Mouse (Mus musculus) hindbrain, embryonic 14.5 days (tissue): Measurements from ENCODE around the gene Tbx2. TPM values are rescaled to one million over a fixed set of nuclear protein-coding genes. Genes with fewer than 3 reads are reported as not detected.

Experiments
- ATAC-seq: fragments of 200-750 bp; cut with Nextera tagmentation; 2 replicates; pipeline ENCODE4 v1.8.0; 2017; ENCODE audit warnings: moderate number of reproducible peaks, mild to moderate bottlenecking, moderate TSS enrichment, moderate library complexity; ENCODE audit not compliant: low FRiP score
- DNase-seq: peaks from one replicate; pipeline ENCODE4 v3.0.0-alpha.2; 2015; ENCODE audit warnings: low spot score
- H3K27ac ChIP-seq: fragments of 300-500 bp; sonication (generic); 2 replicates; pipeline ENCODE4 v1.5.1; 2014; ENCODE audit warnings: mild to moderate bottlenecking, moderate library complexity
- H3K27me3 ChIP-seq: fragments of 300-500 bp; sonication (generic); 2 replicates; pipeline ENCODE4 v1.6.1; 2014; ENCODE audit warnings: mild to moderate bottlenecking, low read length, mixed read lengths; ENCODE audit not compliant: control insufficient read depth, insufficient read depth
- H3K36me3 ChIP-seq: fragments of 300-500 bp; sonication (generic); replicated peaks from 2 replicates; pipeline ENCODE4 v1.6.1; 2014; ENCODE audit not compliant: control insufficient read depth, insufficient read depth
- H3K4me1 ChIP-seq: fragments of 300-500 bp; sonication (generic); replicated peaks from 2 replicates; pipeline ENCODE4 v1.6.1; 2014; ENCODE audit warnings: antibody characterized with exemption, low read length, mixed read lengths; ENCODE audit not compliant: control insufficient read depth, insufficient read depth
- H3K4me2 ChIP-seq: fragments of 300-500 bp; sonication (generic); replicated peaks from 2 replicates; pipeline ENCODE4 v1.6.1; 2014; ENCODE audit warnings: mild to moderate bottlenecking, moderate library complexity
- H3K4me3 ChIP-seq: fragments of 300-500 bp; sonication (generic); replicated peaks from 2 replicates; pipeline ENCODE4 v1.5.1; 2014; ENCODE audit warnings: mild to moderate bottlenecking, low read length
- H3K9ac ChIP-seq: fragments of 300-500 bp; sonication (generic); 2 replicates; pipeline ENCODE4 v1.6.1; 2014
- H3K9me3 ChIP-seq: fragments of 300-500 bp; sonication (generic); 2 replicates; pipeline ENCODE4 v1.6.1; 2016; ENCODE audit warnings: low read length; ENCODE audit not compliant: control insufficient read depth
- WGBS: fragments of 180-500 bp; shearing (Covaris S2); extraction: QIAGEN DNeasy Blood & Tissue Kit; methylation state at CpG from one replicate; pipeline ENCODE4 v1.1.7; 2014; 5-methylcytosine and 5-hydroxymethylcytosine counted together
- polyA plus RNA-seq: library from polyadenylated mRNA; unstranded; fragments of >200 nt; fragmentation: Nextera tagmentation; extraction: Ambion mirVana; gene quantifications from 2 replicates; pipeline ENCODE4 v1.2.1, GENCODE M21; 2014

Tbx2 gene
- polyA plus RNA-seq, 1 experiment from 2014 or later: 2.8 TPM

DNA sequence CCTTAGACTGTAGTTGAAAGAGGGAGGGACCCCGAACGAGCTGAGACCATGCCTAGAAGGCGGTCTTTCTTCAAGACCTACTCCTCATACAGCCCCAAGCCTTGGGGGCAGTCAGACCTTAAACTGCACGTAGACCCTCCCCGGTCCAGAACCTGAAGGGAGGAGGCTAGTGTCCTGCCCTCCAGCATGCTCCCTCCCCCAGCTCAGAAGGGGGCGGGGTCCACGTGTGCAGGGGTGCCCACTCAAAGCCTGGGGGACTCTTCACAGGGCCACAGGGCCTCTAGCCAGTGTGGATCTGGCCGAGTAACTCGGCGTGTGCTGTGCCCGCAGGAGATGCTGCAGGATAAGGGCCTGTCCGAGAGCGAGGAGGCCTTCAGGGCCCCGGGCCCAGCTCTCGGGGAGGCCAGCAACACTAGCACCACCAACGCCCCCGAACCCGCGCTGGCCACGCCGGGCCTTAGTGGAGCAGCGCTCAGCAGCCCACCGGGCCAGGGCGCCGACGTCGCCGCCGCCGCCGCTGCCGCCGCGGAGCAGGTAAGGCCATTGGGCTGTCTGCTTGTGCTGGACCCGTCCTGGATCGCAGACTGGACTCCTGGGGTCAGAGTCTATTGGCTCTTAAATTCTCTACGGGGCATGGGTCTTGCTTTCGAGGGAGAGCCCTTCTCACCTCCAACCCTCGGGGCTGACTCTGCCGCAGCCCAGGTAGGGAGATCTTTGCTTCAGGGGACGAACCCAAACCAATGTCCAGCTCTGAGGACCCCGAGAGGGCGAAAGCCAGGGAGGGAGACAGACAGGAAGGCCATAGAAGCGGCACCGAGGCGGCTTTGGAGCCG is 57.6 kb downstream of the Tbx2 start:
- Histone ChIP-seq H3K4me1 (0 out of 2 replicates have a peak, but pooled peaks cover 4% of the 10 kb centered on the region), H3K9ac (no peak overlapping the region), H3K36me3 (no peaks in the 10 kb centered on the region), H3K9me3 (no peaks in the 10 kb centered on the region), H3K4me3 (no peak overlapping the region), H3K27me3 (peaks cover 96% of the 10 kb centered on the region), H3K4me2 (no peak overlapping the region), H3K27ac (no peak overlapping the region)
- DNase-seq (no peak), ATAC-seq (no peak)
- WGBS: 1% methylated on average over 47 of the region's 47 CpGs

DNA sequence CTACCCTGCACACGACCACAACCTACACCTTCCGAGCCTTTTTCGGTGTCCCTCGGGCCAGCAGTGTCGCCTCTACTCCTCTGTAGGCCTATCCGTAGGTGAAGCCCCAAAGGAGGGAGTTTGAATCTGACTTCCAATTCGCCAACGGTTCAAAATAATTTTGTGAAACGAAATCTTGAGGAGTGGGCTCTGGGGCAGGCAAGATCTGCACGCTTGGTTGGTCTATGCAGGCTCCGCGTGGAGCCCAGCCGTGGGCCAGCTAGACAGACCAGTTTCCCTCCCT is 58.2 kb downstream of the Tbx2 start:
- no peak for DNase-seq
- WGBS: 2% methylated on average over 13 of the region's 13 CpGs
- H3K4me3 ChIP-seq: no peak overlapping the region
- no peak overlapping the region for H3K9ac ChIP-seq
- H3K4me2 ChIP-seq: no peak overlapping the region
- 0 out of 2 replicates have a peak, but pooled peaks cover 8% of the 10 kb centered on the region for H3K4me1 ChIP-seq
- peaks cover 95% of the 10 kb centered on the region for H3K27me3 ChIP-seq
- no peak overlapping the region for H3K27ac ChIP-seq
- H3K36me3 ChIP-seq: no peaks in the 10 kb centered on the region
- ATAC-seq: no peak
- no peaks in the 10 kb centered on the region for H3K9me3 ChIP-seq

DNA sequence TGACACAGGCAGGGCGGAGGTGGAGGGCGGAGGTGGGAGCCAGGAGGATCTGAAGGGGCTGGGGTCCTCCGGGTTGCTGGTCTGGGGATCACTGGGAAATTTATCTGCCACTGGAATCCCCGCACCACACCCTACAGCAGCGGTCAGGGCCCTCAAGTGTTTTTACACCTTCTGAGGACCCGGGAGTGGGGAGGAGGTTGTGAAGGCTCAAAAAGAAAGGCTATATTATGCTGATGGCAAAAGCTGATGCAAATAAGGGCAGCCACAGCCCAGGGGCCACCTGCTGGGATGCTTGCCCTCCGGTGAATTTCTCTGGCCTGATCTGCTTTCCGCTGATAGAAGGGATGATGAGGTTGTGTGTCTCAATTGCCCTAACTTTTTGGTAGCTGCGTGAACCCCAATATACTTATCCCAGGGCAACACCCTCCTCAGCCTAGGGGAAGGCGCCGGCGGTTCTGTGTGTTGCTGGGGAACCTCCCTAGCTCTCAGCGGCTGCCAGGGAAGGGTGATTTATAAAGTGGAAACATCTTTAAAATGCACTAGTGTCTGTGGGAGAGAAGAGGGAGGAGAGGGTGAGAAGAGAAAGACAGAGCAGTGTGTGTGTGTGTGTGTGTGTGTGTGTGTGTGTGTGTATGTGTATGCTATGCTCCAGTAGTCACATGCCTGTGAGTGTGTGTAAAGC is 58.8 kb downstream of the Tbx2 start:
- under 1% methylated on average over 13 of the region's 13 CpGs for WGBS
- no peak overlapping the region for H3K4me2 ChIP-seq
- no peak overlapping the region for H3K27ac ChIP-seq
- H3K36me3 ChIP-seq: no peaks in the 10 kb centered on the region
- no peak overlapping the region for H3K9ac ChIP-seq
- ATAC-seq: no peak
- H3K9me3 ChIP-seq: no peaks in the 10 kb centered on the region
- H3K4me1 ChIP-seq: 0 out of 2 replicates have a peak, but pooled peaks cover 8% of the 10 kb centered on the region
- DNase-seq: no peak
- peaks cover 95% of the 10 kb centered on the region for H3K27me3 ChIP-seq
- H3K4me3 ChIP-seq: no peak overlapping the region

Other genes with a start within 250 kb of the Tbx2 start
- gene Gm11444, start 17.8 kb downstream of the Tbx2 start, polyA plus RNA-seq: not detected in 2 replicates
- 0.23 and 0.25 TPM in 2 replicates for gene Tbx4, start 53.9 kb downstream of the Tbx2 start, polyA plus RNA-seq